Mouse (Mus musculus): ENCODE results near the gene Cenpp. TPM values are rescaled to one million over a fixed set of nuclear protein-coding genes. Genes with fewer than 3 reads are reported as not detected.

The Cenpp gene
- polyA plus RNA-seq, 1 experiment: 27.2 TPM

DNA sequence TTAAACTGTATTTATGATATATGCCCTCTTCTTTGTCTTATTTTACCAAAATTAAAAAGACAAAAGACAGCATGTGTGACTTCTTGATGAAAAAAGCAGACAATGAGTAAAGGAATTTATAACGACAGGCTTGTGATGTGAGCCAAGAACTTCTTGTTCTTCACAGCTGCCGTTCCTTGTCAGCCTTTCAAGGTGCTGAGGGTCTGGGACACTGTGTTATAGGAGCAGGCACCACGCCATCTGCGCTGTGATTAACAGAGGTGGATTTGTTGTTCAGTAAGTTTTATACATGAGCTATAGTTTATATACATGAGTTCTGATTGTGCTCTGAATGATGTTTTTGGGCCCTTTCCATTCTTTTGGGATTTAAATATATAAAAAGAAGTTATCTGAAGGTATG is 173.2 kb downstream of the Cenpp start:
- H3K9me3 ChIP-seq (replicated peaks; ENCODE audit: control insufficient read depth, insufficient read depth, low read length, poor library complexity, severe bottlenecking): no peaks in the 10 kb centered on the region
- no peak for TF ChIP-seq POLR2A (IDR thresholded peaks at IDR 0.05; ENCODE audit: insufficient read depth, low read length)
- no peak for TF ChIP-seq CTCF (IDR thresholded peaks at IDR 0.05; ENCODE audit: low read depth, low read length)
- no peak for TF ChIP-seq EP300 (IDR thresholded peaks at IDR 0.05; ENCODE audit: insufficient read depth, low read depth, low read length)
- no peak overlapping the region for H3K4me3 ChIP-seq (ENCODE audit: low read depth, low read length)
- H3K4me1 ChIP-seq (ENCODE audit: control insufficient read depth, insufficient read depth, low read length): no peaks in the 10 kb centered on the region
- no peaks in the 10 kb centered on the region for H3K27me3 ChIP-seq (ENCODE audit: control insufficient read depth, insufficient read depth, low read length, poor library complexity, severe bottlenecking)
- H3K36me3 ChIP-seq (ENCODE audit: control insufficient read depth, insufficient read depth, low read length, poor library complexity, severe bottlenecking): no peaks in the 10 kb centered on the region
- H3K9ac ChIP-seq (ENCODE audit: low read depth, poor library complexity, severe bottlenecking): no peak overlapping the region
- no peak overlapping the region for H3K27ac ChIP-seq (ENCODE audit: insufficient read depth, low read length)

DNA sequence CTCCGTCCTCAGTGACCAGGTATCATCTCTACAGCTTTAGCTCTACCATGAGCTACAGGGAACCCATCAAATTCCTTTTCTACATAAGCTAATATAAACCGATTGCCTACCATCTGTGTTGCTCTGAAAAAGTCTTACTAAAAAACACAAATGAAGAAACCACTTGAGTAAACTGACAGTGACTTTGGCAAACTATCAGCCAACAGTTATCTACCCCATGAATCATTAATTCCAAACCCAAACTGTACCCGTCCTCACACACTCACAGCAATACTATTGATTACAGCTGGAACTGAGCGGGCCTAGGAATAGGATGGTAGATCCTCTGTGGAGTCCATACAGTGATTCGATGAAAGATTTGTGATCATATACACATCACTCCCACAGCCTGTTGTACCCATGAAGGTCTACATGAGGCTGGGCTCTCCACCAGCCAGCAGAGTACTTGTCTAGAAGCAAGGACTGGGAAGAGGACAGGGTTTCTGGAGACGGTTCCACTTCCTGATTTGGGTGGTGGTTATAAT is 173.7 kb downstream of the Cenpp start:
- Histone ChIP-seq H3K4me3 (ENCODE audit: low read depth, low read length) (no peak overlapping the region), H3K9me3 (replicated peaks; ENCODE audit: control insufficient read depth, insufficient read depth, low read length, poor library complexity, severe bottlenecking) (no peaks in the 10 kb centered on the region), H3K36me3 (ENCODE audit: control insufficient read depth, insufficient read depth, low read length, poor library complexity, severe bottlenecking) (no peaks in the 10 kb centered on the region), H3K4me1 (ENCODE audit: control insufficient read depth, insufficient read depth, low read length) (no peaks in the 10 kb centered on the region), H3K27me3 (ENCODE audit: control insufficient read depth, insufficient read depth, low read length, poor library complexity, severe bottlenecking) (no peaks in the 10 kb centered on the region), H3K9ac (ENCODE audit: low read depth, poor library complexity, severe bottlenecking) (no peak overlapping the region), H3K27ac (ENCODE audit: insufficient read depth, low read length) (no peak overlapping the region)
- no peak for TF ChIP-seq POLR2A (IDR thresholded peaks at IDR 0.05; ENCODE audit: insufficient read depth, low read length)
- no peak for TF ChIP-seq CTCF (IDR thresholded peaks at IDR 0.05; ENCODE audit: low read depth, low read length)
- no peak for TF ChIP-seq EP300 (IDR thresholded peaks at IDR 0.05; ENCODE audit: insufficient read depth, low read depth, low read length)

DNA sequence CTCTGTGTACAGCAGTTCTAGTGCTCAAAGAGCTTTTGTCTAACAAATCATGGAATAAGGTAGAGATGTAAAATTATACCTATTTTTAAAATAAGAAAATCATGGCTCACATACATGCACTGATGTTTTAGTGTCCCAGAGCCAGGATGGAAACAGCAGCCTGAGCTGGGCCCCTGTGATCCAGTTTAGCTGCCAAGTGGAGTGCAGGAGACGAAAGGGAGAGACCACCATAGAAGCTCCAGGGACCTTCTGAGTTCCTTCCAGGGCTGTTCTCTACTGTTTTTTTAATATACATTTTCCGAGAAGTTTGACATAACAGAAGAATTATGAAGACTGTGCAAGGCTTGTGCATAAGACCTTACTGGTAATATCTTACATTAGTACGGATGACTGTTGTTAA is 174.7 kb downstream of the Cenpp start:
- no peak overlapping the region for H3K4me3 ChIP-seq (ENCODE audit: low read depth, low read length)
- H3K9me3 ChIP-seq (replicated peaks; ENCODE audit: control insufficient read depth, insufficient read depth, low read length, poor library complexity, severe bottlenecking): no peaks in the 10 kb centered on the region
- H3K27me3 ChIP-seq (ENCODE audit: control insufficient read depth, insufficient read depth, low read length, poor library complexity, severe bottlenecking): no peaks in the 10 kb centered on the region
- H3K4me1 ChIP-seq (ENCODE audit: control insufficient read depth, insufficient read depth, low read length): no peaks in the 10 kb centered on the region
- H3K36me3 ChIP-seq (ENCODE audit: control insufficient read depth, insufficient read depth, low read length, poor library complexity, severe bottlenecking): no peaks in the 10 kb centered on the region
- TF ChIP-seq CTCF (IDR thresholded peaks at IDR 0.05; ENCODE audit: low read depth, low read length): no peak
- H3K9ac ChIP-seq (ENCODE audit: low read depth, poor library complexity, severe bottlenecking): no peak overlapping the region
- H3K27ac ChIP-seq (ENCODE audit: insufficient read depth, low read length): no peak overlapping the region

DNA sequence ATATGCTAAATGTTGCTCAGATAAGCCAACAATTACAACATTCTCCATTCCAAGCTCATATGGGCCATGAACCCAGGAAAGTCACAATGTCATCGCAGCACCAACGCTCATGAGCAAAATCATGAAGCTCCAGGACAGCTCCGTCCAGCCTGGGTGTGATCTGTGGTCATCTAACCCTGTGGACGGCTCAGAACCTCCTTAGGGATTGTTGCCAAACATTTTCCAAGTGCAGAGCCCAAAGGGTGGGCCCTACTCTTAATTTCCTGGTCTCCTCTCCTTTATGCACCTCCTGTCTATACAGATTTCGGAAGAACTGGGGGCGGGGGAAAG is 179.9 kb downstream of the Cenpp start:
- no peaks in the 10 kb centered on the region for H3K36me3 ChIP-seq (ENCODE audit: control insufficient read depth, insufficient read depth, low read length, poor library complexity, severe bottlenecking)
- no peaks in the 10 kb centered on the region for H3K27me3 ChIP-seq (ENCODE audit: control insufficient read depth, insufficient read depth, low read length, poor library complexity, severe bottlenecking)
- no peaks in the 10 kb centered on the region for H3K4me1 ChIP-seq (ENCODE audit: control insufficient read depth, insufficient read depth, low read length)
- H3K27ac ChIP-seq (ENCODE audit: insufficient read depth, low read length): no peak overlapping the region
- H3K9me3 ChIP-seq (replicated peaks; ENCODE audit: control insufficient read depth, insufficient read depth, low read length, poor library complexity, severe bottlenecking): no peaks in the 10 kb centered on the region
- TF ChIP-seq CTCF (IDR thresholded peaks at IDR 0.05; ENCODE audit: low read depth, low read length) (no peak), POLR2A (IDR thresholded peaks at IDR 0.05; ENCODE audit: insufficient read depth, low read length) (no peak), EP300 (IDR thresholded peaks at IDR 0.05; ENCODE audit: insufficient read depth, low read depth, low read length) (no peak)
- H3K4me3 ChIP-seq (ENCODE audit: low read depth, low read length): no peak overlapping the region
- no peak overlapping the region for H3K9ac ChIP-seq (ENCODE audit: low read depth, poor library complexity, severe bottlenecking)

DNA sequence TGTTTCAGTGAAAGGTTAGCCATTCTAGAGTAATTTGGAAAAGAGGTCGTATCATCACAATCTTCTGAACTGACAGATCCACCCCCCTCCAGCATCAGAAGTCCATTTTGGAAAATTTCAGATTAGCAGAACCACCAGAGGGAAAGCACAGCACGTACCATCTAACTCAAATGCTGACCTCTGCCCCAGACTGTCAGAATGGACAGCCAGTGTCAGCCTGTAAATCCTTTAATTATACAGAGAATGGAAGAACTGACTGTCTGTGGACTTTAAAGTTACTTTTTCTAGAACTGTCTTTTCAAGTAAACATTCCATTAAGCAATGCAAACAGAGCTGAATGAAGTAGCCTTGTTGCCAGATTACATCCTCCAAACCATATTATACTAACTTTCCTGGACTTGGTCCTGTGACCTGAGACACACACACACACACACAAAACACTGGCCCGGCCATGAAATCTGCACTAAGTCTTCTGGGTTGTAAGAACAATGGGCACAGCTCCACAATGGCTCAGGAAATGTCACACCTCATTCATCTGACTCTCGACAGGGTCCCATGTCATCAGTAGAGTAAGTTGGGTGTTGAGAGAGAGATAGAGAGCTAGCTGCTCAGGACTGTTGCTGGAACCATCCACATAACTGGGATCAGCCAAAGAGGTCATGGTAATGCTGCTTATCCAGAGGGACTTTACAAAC is 180.5 kb downstream of the Cenpp start:
- no peaks in the 10 kb centered on the region for H3K36me3 ChIP-seq (ENCODE audit: control insufficient read depth, insufficient read depth, low read length, poor library complexity, severe bottlenecking)
- TF ChIP-seq CTCF (IDR thresholded peaks at IDR 0.05; ENCODE audit: low read depth, low read length) (no peak), POLR2A (IDR thresholded peaks at IDR 0.05; ENCODE audit: insufficient read depth, low read length) (no peak), EP300 (IDR thresholded peaks at IDR 0.05; ENCODE audit: insufficient read depth, low read depth, low read length) (no peak)
- H3K4me3 ChIP-seq (ENCODE audit: low read depth, low read length): no peak overlapping the region
- no peak overlapping the region for H3K27ac ChIP-seq (ENCODE audit: insufficient read depth, low read length)
- no peak overlapping the region for H3K9ac ChIP-seq (ENCODE audit: low read depth, poor library complexity, severe bottlenecking)
- no peaks in the 10 kb centered on the region for H3K27me3 ChIP-seq (ENCODE audit: control insufficient read depth, insufficient read depth, low read length, poor library complexity, severe bottlenecking)
- H3K9me3 ChIP-seq (replicated peaks; ENCODE audit: control insufficient read depth, insufficient read depth, low read length, poor library complexity, severe bottlenecking): no peaks in the 10 kb centered on the region
- no peaks in the 10 kb centered on the region for H3K4me1 ChIP-seq (ENCODE audit: control insufficient read depth, insufficient read depth, low read length)

DNA sequence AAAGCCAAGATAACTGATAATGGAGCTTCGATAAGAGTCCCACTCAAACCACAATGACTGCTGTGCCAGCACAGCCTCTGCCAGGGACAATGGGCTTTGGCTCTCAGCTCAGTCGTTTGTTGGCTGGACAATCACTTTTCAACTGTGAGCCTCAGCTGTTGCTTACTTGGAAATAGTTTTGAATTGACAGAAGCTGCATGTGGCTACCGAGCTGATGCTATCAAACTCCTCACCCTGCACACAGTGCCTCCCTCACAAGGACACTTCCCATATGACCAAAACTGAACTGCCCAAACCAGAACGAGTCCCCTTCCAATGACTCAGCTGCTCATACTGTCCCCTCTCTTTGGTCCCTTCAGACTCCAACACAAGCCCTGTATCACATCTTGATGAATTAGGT is 181.8 kb downstream of the Cenpp start:
- TF ChIP-seq CTCF (IDR thresholded peaks at IDR 0.05; ENCODE audit: low read depth, low read length) (no peak), POLR2A (IDR thresholded peaks at IDR 0.05; ENCODE audit: insufficient read depth, low read length) (no peak), EP300 (IDR thresholded peaks at IDR 0.05; ENCODE audit: insufficient read depth, low read depth, low read length) (no peak)
- H3K27me3 ChIP-seq (ENCODE audit: control insufficient read depth, insufficient read depth, low read length, poor library complexity, severe bottlenecking): no peaks in the 10 kb centered on the region

More for the DNA sequence above, 181.8 kb downstream of the Cenpp start:
- H3K4me3 ChIP-seq (ENCODE audit: low read depth, low read length): no peak overlapping the region
- no peaks in the 10 kb centered on the region for H3K36me3 ChIP-seq (ENCODE audit: control insufficient read depth, insufficient read depth, low read length, poor library complexity, severe bottlenecking)
- H3K9ac ChIP-seq (ENCODE audit: low read depth, poor library complexity, severe bottlenecking): no peak overlapping the region
- H3K9me3 ChIP-seq (replicated peaks; ENCODE audit: control insufficient read depth, insufficient read depth, low read length, poor library complexity, severe bottlenecking): no peaks in the 10 kb centered on the region
- H3K27ac ChIP-seq (ENCODE audit: insufficient read depth, low read length): no peak overlapping the region
- H3K4me1 ChIP-seq (ENCODE audit: control insufficient read depth, insufficient read depth, low read length): no peaks in the 10 kb centered on the region
